Comparison of ENCODE assay signal across 9 mouse cellular contexts in the genomic region with DNA sequence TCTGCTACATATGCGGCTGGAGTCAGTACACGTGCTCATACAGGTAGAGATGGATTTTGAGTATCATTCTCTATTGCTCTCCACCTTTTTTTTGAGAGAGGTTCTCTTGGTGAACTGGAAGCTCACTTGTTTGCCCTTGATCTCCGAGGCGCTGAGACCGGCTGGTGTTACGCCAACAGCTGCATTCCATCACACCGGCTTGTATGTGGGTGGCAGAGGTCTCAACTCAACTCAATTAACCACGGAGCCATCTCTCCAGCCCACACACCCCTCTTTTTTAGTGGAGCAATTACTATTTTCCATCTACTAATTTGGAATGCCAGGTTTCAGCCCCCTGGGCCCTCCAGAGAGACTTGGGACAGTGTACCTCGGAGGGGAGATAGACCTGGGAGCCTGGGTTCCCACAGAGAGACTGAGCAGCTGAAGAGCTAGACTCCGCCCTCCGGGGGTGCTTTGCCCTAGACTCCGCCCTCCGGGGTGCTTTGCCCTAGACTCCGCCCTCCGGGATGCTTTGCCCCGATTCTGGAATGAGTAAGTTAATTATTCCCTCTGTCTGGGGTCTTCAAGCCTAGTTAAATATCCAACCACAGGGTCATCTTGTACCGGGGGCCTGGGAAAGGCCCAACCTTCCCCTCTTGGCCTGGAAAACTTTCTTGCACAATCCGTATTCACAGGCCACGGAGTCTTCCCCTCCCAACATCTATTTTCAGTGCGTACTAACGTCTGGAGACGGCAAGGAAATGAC. TPM values are rescaled to one million over a fixed set of nuclear protein-coding genes. Genes with fewer than 3 reads are reported as not detected.
A peak's percentile ranks its signal among the peaks of the same experiment; 100 is the strongest.
DNase-seq lines count a peak whose midpoint lies in the region; ATAC-seq lines count a peak whose summit lies in the region.
"Had no signal": no experiment of that assay in that cellular context is flagged by ENCODE, and none has a peak within 500 bp of the region (broad histone marks: within the 10 kb centered on the region; RNA-seq: fewer than 3 reads in every experiment).

No protein-coding gene starts in this region.

- peaks cover 12% of the 10 kb centered on the region for H3K4me1 ChIP-seq in erythroblast, embryonic 14.5 days (ENCODE audit: control insufficient read depth)
- H3K4me1 ChIP-seq in embryonic facial prominence, embryonic 13.5 days: peaks cover 40% of the 10 kb centered on the region
- H3K4me1 ChIP-seq in heart, embryonic 14.5 days (ENCODE audit: control insufficient read depth in 2 of 2, insufficient read depth in 2 of 2, low read length in 2 of 2): peaks cover 9 to 16% of the 10 kb centered on the region in 2 experiments; a peak in 3 of 4 replicates
- H3K4me1 ChIP-seq in kidney, embryonic 16.5 days (ENCODE audit: insufficient read depth, low read length): peaks cover 57% of the 10 kb centered on the region

- H3K9me3 ChIP-seq in erythroblast, embryonic 14.5 days (ENCODE audit: control insufficient read depth, low read length): no peaks in the 10 kb centered on the region
- H3K9me3 ChIP-seq in embryonic facial prominence, embryonic 13.5 days: no peaks in the 10 kb centered on the region
- no peaks in the 10 kb centered on the region for H3K9me3 ChIP-seq in heart, embryonic 14.5 days (ENCODE audit: control insufficient read depth, low read length)
- H3K9me3 ChIP-seq in kidney, embryonic 16.5 days (ENCODE audit: low read length): no peaks in the 10 kb centered on the region

- no peak for ATAC-seq in erythroblast, adult 5-6 weeks (replicated peaks; ENCODE audit: low FRiP score, poor library complexity, severe bottlenecking)
- 0 out of 2 replicates have a peak, but pooled peaks have one; percentile 50 for ATAC-seq in embryonic facial prominence, embryonic 13.5 days (ENCODE audit: insufficient number of reproducible peaks, insufficient read depth, low FRiP score, low TSS enrichment, low read depth)
- peak; percentile 51 for ATAC-seq in heart, embryonic 14.5 days (ENCODE audit: insufficient number of reproducible peaks, insufficient read depth, low FRiP score, low read depth)
- ATAC-seq in kidney, embryonic 16.5 days (ENCODE audit: low FRiP score, low TSS enrichment): peak; percentile 89

- H3K9ac ChIP-seq in embryonic facial prominence, embryonic 13.5 days: peak overlapping the region; percentile 62
- peak overlapping the region; percentile 71 for H3K9ac ChIP-seq in heart, embryonic 14.5 days (ENCODE audit: low read length)
- peak overlapping the region; percentile 66 for H3K9ac ChIP-seq in kidney, embryonic 16.5 days (replicated peaks; ENCODE audit: low read length)

- intact Hi-C loops in left cerebral cortex, postnatal 4 days (cut with DNase I): no loop called here

- DNase-seq in lung, postnatal 36 days: peak; percentile 88
- peak; percentile 58 for DNase-seq in skeletal muscle tissue, adult 2 months (ENCODE audit: low read depth, low spot score)
- DNase-seq in left cerebral cortex, postnatal 4 days: no peak

- H3K4me2 ChIP-seq in embryonic facial prominence, embryonic 13.5 days: peak overlapping the region; percentile 54
- H3K4me2 ChIP-seq in heart, embryonic 14.5 days (ENCODE audit: low read length): peak overlapping the region; percentile 77
- H3K4me2 ChIP-seq in kidney, embryonic 16.5 days (replicated peaks; ENCODE audit: low read depth, low read length): peak overlapping the region; percentile 52

- H3K36me3 ChIP-seq in erythroblast, embryonic 14.5 days (ENCODE audit: control insufficient read depth): no peaks in the 10 kb centered on the region
- no peaks in the 10 kb centered on the region for H3K36me3 ChIP-seq in embryonic facial prominence, embryonic 13.5 days
- H3K36me3 ChIP-seq in heart, embryonic 14.5 days (ENCODE audit: control insufficient read depth, insufficient read depth, low read length): no peaks in the 10 kb centered on the region
- H3K36me3 ChIP-seq in kidney, embryonic 16.5 days (ENCODE audit: insufficient read depth, low read length): no peaks in the 10 kb centered on the region

- H3K4me3 ChIP-seq in erythroblast, embryonic 14.5 days (replicated peaks): peak overlapping the region; percentile 54
- H3K4me3 ChIP-seq in embryonic facial prominence, embryonic 13.5 days: peak overlapping the region; percentile 39
- peak overlapping the region; percentile 50 to 55 for H3K4me3 ChIP-seq in heart, embryonic 14.5 days (ENCODE audit: control insufficient read depth in 1 of 2, insufficient read depth in 1 of 2, low read depth in 1 of 2, low read length in 2 of 2)
- peak overlapping the region; percentile 35 for H3K4me3 ChIP-seq in kidney, embryonic 16.5 days (ENCODE audit: low read length)

- WGBS in embryonic facial prominence, embryonic 13.5 days: 19% methylated on average over 22 of the region's 22 CpGs
- WGBS in heart, embryonic 14.5 days: 13% methylated on average over 22 of the region's 22 CpGs
- 8% methylated on average over 22 of the region's 22 CpGs for WGBS in kidney, embryonic 16.5 days

- peaks cover 12% of the 10 kb centered on the region for H3K27me3 ChIP-seq in erythroblast, embryonic 14.5 days (ENCODE audit: control insufficient read depth)
- H3K27me3 ChIP-seq in embryonic facial prominence, embryonic 13.5 days: no peaks in the 10 kb centered on the region
- H3K27me3 ChIP-seq in heart, embryonic 14.5 days (ENCODE audit: control insufficient read depth, insufficient read depth, low read length): no peaks in the 10 kb centered on the region
- no peaks in the 10 kb centered on the region for H3K27me3 ChIP-seq in kidney, embryonic 16.5 days (ENCODE audit: insufficient read depth, low read length)
- H3K27me3 ChIP-seq: CH12.LX had no signal

- H3K27ac ChIP-seq in embryonic facial prominence, embryonic 13.5 days: peak overlapping the region; percentile 66
- peak overlapping the region; percentile 30 to 78 for H3K27ac ChIP-seq in heart, embryonic 14.5 days (replicated peaks in 1 of 2; ENCODE audit: control insufficient read depth in 1 of 2, insufficient read depth in 1 of 2, low read depth in 2 of 2, low read length in 2 of 2)
- H3K27ac ChIP-seq in kidney, embryonic 16.5 days (ENCODE audit: low read length): peak overlapping the region; percentile 99

RNA-seq across cellular contexts. Expression of gene Polr2b, which starts 47.6 kb away (rescaled TPM):
- polyA plus RNA-seq in erythroblast, embryonic 14.5 days (2012): 0.24 and 0.27 TPM in 2 replicates
- 34.6 and 38.0 TPM in 2 replicates for total RNA-seq in erythroblast, adult 5-6 weeks (2015; ENCODE audit: low replicate concordance)
- 38.7 and 69.1 TPM in 2 replicates for total RNA-seq in erythroblast, adult 5-6 weeks (2017; ENCODE audit: low replicate concordance)
- polyA plus RNA-seq in embryonic facial prominence, embryonic 13.5 days (2015; fragmentation: Nextera tagmentation; extraction: Ambion mirVana): 63.3 and 67.3 TPM in 2 replicates
- 40.0 and 40.3 TPM in 2 replicates for polyA plus RNA-seq in heart, embryonic 14.5 days (2014; fragmentation: Nextera tagmentation; extraction: Ambion mirVana)
- polyA plus RNA-seq in kidney, embryonic 16.5 days (2015; fragmentation: Nextera tagmentation; extraction: Ambion mirVana): 70.5 and 70.8 TPM in 2 replicates
- 10 to 100 TPM; 55.4 to 59.3 TPM for total RNA-seq in left cerebral cortex, postnatal 4 days (2021)

RNA-seq across cellular contexts. Expression of gene Noa1, which starts 47.7 kb away (rescaled TPM):
- 1.1 and 1.3 TPM in 2 replicates for polyA plus RNA-seq in erythroblast, embryonic 14.5 days (2012)
- 4.4 and 32.6 TPM in 2 replicates for total RNA-seq in erythroblast, adult 5-6 weeks (2015; ENCODE audit: low replicate concordance)
- 2.4 and 6.6 TPM in 2 replicates for total RNA-seq in erythroblast, adult 5-6 weeks (2017; ENCODE audit: low replicate concordance)
- 29.1 and 30.5 TPM in 2 replicates for polyA plus RNA-seq in embryonic facial prominence, embryonic 13.5 days (2015; fragmentation: Nextera tagmentation; extraction: Ambion mirVana)
- 17.0 and 17.3 TPM in 2 replicates for polyA plus RNA-seq in heart, embryonic 14.5 days (2014; fragmentation: Nextera tagmentation; extraction: Ambion mirVana)
- 34.2 and 35.9 TPM in 2 replicates for polyA plus RNA-seq in kidney, embryonic 16.5 days (2015; fragmentation: Nextera tagmentation; extraction: Ambion mirVana)
- total RNA-seq in left cerebral cortex, postnatal 4 days (2021): 10 to 100 TPM; 27.3 to 30.0 TPM

RNA-seq across cellular contexts. Expression of gene Igfbp7, which starts 50.3 kb away (rescaled TPM):
- 0.20 and 0.21 TPM in 2 replicates for polyA plus RNA-seq in erythroblast, embryonic 14.5 days (2012)
- 0.84 TPM in 1 of 2 replicates, not detected in the other for total RNA-seq in erythroblast, adult 5-6 weeks (2015; ENCODE audit: low replicate concordance)
- 0.70 and 0.77 TPM in 2 replicates for total RNA-seq in erythroblast, adult 5-6 weeks (2017; ENCODE audit: low replicate concordance)
- polyA plus RNA-seq in embryonic facial prominence, embryonic 13.5 days (2015; fragmentation: Nextera tagmentation; extraction: Ambion mirVana): 32.4 and 37.7 TPM in 2 replicates
- 49.8 and 51.8 TPM in 2 replicates for polyA plus RNA-seq in heart, embryonic 14.5 days (2014; fragmentation: Nextera tagmentation; extraction: Ambion mirVana)
- 455 and 475 TPM in 2 replicates for polyA plus RNA-seq in kidney, embryonic 16.5 days (2015; fragmentation: Nextera tagmentation; extraction: Ambion mirVana)
- total RNA-seq in left cerebral cortex, postnatal 4 days (2021): 10 to 100 TPM; 35.5 to 40.3 TPM

Comparison
In these comparisons a context has a peak if more than half of its experiments do, and no peak if none do; other contexts are left out.
1. RNA of gene Polr2b, which starts 47.6 kb away (polyA plus RNA-seq): 70.5 to 70.8 TPM in kidney, embryonic 16.5 days, 63.3 to 67.3 TPM in embryonic facial prominence, embryonic 13.5 days and 40.0 to 40.3 TPM in heart, embryonic 14.5 days; 0.24 to 0.27 TPM in erythroblast, embryonic 14.5 days; every median in the first group is over 10 times any median in the second.
2. RNA of gene Igfbp7, which starts 50.3 kb away (polyA plus RNA-seq): 455 to 475 TPM in kidney, embryonic 16.5 days, 49.8 to 51.8 TPM in heart, embryonic 14.5 days and 32.4 to 37.7 TPM in embryonic facial prominence, embryonic 13.5 days; 0.20 to 0.21 TPM in erythroblast, embryonic 14.5 days; every median in the first group is over 10 times any median in the second.
3. Peak in every context shown above with its lines, with median percentiles within 50 percentile points of each other: H3K4me3 ChIP-seq, H3K27ac ChIP-seq, H3K4me2 ChIP-seq and H3K9ac ChIP-seq.